Mouse (Mus musculus) megakaryocyte-erythroid progenitor cell, adult 5-6 weeks (primary cell): ENCODE measurements around the gene Pa2g4. TPM values are rescaled to one million over a fixed set of nuclear protein-coding genes. Genes with fewer than 3 reads are reported as not detected.

ENCODE experiments used
- ATAC-seq: replicated peaks from 2 replicates; pipeline ENCODE4 v1.8.0; 2016; ENCODE audit warnings: mild to moderate bottlenecking, inconsistent platforms; ENCODE audit not compliant: severe bottlenecking, poor library complexity, low FRiP score, low TSS enrichment
- total RNA-seq, 2 experiments: library from RNA; stranded (forward) in 1 of 2; stranded (reverse) in 1 of 2; fragments of 200-1000, 215-1000 nt in 1 of 2; fragments of >200 nt in 1 of 2; fragmentation: Nextera tagmentation in 1 of 2; gene quantifications; 2 replicates each; pipeline ENCODE4 v1.2.3; 2014 to 2017

Pa2g4 gene
- total RNA-seq, 2 experiments from 2014 or later = 426 to 446 TPM

DNA sequence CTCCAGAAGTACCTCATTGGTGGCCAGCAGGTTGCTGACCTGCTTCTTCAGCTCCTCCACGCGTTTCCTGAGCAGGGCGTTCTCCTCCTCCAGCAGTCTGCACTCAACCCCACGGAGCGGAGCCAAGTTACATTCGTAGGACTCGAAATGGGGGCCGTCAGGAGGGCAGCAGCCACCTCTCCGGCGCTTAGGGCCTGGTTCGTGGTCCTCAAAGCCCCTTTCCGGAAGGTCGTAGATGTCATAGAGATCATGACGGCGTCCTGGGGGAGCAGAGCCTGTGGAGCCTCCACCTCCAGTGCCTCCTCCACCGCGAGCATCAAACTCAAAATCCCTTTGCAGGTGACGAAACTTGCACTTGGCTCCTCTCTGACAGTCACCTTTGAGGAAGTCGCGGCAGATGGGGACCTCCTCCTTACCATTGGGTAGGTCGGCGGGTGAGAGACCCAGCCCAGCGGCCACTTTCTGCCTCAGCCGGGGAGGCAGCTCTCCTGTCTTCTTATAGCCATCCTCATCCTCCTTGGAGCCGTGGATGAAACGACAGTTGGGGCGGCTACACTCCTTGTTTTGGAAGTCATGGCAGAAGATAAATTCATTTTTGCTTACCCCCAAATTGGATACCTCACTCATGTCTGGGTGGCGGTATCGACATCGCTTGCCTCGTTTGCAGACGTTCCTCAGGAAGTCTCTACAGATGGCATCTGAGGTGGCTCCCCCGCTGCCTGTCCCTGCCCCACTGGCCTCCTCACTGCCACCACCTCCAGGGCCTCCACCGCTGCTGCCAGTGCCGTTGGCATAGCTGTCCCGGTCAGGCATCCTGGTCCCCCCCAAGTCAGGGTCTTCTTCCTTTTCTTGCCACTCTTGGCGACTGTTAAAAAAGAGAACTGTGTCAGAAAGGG is 20.9 kb downstream of the Pa2g4 start:
- no peak for ATAC-seq

DNA sequence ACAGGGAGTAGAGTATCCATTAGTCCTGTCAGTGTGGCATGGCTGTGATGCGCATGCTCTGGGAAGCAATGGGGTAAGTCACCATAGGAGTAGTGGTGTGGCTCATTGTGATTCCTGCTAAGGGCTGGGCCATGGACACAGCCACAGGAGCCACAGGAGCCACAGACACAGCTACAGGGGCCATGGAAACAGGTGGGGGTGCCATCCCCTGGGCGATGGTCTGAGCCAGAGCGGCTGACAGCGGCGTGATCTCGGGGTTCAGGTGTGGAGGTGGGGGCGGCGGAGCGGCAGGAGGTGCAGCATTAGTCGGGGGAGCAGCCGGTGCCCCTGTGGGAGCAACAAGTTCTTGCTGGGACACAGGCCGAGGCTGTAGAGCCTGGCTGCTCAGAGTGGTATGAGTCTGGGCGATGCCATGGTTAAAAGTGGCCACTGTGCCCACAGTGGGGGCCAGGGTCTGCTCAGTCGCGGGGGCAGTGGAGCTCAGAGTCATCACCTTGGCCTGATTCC is 21.6 kb downstream of the Pa2g4 start:
- no peak for ATAC-seq

DNA sequence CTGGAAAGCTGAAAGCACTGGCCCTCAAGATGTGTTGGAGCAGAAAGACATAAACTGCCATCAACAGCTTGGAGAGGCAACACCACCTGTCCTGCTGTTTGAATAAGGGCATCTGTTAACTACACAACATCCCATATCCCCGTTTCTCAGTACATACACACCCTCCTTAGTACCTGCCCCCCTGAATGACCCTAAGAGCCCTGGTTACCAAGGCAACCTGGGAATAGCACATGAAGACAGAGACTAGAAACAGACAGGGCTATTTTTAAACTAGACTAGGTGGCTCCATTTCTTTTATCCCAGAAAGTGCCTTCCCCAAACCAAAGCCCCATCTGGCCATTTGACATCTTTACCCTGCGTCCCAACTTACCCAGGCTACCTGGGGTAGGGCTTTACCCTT is 22.7 kb downstream of the Pa2g4 start:
- ATAC-seq = no peak

DNA sequence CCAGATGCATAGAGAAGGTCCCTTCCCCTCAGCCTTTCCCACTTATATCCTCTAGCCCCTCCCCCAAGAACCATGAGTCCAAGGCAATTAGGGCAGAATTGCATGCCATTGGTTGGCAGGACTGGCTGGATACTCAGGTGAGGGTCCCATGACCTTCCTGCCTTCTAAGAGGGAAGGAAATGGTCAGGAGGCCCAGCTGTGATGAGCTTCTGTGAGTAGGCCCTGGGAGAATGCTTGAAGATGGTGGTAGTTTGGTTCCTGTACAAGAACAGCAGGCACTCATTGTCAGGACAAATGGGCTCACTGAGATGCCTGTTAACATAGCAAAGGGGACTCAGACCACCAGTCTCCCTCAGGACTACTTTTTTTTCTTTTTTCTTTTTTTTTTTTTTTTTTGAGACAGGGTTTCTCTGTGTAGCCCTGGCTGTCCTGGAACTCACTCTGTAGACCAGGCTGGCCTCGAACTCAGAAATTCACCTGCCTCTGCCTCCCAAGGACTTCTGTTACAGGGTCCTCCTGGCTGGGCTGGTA is 27.4 kb downstream of the Pa2g4 start:
- no peak for ATAC-seq

DNA sequence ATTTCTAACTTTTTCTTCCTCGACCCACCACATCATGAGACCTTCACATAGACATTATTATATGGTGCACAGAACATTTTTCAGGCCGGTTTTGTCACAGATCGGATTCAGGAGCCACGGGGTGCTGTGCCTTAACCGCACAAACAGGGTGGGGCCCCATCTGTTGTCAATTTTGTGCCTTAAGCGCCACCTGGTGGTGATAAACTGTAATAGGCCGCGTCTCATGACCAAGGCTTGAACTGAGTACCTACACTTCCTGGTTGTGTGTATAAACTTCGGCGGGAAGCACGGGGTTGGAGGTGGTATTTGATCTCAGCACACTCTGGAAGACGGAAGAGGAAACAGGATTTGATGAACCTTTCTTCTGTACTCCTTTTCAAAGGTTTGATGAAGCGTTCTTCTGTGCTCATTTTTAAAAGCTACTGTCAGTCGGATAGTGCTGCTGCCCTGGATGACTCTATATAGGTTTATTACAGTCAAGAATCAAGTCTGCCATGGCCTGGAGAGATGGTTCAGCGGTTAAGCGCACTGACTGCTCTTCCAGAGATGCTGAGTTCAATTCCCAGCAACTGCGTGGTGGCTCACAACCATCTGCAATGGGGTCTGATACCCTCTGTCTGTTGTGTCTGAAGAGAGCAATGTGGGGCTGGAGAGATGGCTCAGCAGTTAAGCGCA is 29.4 kb downstream of the Pa2g4 start:
- peak; percentile 97 for ATAC-seq

DNA sequence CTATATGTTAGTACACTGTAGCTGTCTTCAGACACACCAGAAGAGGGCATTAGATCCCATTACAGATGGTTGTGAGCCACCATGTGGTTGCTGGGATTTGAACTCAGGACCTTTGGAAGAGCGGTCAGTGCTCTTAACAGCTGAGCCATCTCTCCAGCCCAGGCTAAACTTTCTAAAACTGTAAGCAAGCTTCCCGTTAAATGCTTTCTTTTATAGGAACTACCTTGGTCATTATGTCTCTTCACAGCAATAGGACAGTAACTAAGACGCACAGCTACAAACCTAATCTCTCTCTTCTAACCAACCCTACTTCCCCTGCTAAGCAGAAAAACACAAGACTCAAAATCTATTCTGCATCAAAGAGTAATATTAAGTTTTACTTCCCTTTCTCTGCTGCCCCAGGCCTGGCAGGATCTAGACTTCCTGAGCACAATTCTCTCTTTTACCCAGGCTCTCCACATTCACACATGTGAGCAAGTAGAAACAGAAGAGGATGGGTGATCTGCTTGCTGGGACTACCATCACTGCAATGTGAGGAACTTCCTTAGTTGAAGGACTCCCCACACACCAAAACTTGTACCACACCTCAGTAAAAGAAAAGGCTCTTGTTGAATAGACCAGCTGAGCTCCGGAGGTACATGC is 30.0 kb downstream of the Pa2g4 start:
- peak; percentile 41 for ATAC-seq

DNA sequence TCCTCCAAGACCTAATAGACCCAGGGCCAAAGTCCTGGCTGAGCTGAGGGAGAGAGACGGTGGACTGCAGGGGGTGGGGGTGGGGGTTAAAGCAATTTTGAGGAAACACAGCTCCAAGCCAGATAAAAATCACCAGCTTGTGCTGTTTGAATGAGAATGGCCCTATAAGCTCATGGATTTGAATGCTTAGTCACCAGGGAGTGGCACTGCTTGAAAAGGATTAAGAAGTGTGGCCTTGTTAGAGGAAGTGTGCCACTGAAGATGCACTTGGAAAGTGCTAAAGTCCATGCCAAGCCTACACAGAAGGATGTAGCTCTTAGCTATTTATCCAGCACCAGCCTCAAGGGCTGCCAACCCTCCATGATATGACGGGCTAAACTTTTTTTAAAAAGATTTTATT is 30.6 kb downstream of the Pa2g4 start:
- ATAC-seq = no peak

DNA sequence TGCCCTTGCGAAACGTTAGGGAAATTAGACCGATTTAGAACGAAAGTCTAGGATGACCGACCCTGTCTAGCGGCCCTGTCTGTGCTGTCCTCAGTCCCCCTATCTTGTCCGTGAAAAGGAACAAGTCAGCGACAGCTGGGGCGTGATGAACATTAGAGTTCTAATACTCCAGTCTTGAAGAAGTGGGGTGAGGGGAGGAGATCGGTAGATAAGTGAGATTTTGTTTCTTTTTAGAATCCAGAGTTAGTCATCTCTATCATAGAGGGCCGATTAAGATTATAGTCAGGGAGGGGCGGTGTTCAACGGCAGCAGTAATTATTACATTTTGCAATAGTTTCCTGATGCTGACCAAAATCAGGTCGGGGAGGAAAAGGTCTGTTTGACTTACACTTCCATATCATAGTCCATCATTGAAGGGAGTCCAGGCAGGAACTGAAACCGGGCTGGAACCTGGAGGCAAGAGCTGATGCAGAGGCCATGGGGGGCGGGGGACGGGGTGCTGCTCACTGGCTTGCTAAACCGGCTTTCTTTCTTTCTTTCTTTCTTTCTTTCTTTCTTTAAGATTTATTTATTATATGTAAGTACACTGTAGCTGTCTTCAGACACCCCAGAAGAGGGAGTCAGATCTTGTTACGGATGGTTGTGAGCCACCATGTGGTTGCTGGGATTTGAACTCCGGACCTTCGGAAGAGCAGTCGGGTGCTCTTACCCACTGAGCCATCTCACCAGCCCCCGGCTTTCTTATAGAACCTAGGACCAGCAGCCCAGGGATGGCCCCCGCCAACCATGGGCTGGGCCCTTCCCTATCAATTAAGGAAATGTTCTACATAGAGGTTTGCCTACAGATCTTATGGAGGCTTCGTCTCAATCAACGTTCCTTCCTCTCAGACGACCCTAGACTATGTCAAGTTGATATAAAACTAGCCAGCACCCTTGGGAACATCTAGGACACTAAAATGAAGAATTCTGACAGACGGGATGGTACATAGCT is 39.1 kb downstream of the Pa2g4 start:
- ATAC-seq = no peak

DNA sequence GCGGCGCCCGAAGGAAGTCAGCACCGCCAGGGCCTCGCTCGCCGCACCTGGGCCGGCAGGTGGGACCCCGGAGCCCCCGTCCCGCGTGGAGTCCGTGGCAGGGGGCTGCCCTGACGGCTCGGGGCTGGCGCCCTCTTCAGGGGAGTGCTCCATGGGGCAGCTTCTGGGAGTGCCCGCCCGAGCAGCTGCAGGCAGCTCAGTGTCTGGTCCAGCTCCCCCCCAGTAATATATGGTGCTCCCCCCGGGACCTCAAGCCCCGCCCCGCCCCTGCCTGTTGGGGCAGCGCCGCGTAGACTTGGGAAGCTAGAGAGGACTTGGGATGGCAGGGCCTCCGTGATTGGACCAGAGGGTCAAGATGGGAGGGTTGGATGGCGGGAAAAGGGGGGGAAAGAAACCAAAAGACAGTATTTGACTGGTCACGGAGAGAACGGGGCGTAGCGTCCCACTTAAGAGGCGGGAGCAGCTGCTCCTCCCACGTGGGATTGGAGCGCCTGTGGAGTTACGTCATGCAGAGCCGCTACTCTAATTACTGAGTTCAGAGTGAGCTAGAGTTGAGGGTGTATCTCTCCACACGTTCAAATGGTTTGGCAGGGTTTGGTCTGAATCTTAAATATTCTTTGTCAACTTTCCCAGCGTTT is 40.0 kb downstream of the Pa2g4 start, which contains the start of gene Esyt1:
TSS of gene Esyt1 (minus strand) at position 201 of the 638 bp plus-strand sequence.
- peak; percentile 90 for ATAC-seq

DNA sequence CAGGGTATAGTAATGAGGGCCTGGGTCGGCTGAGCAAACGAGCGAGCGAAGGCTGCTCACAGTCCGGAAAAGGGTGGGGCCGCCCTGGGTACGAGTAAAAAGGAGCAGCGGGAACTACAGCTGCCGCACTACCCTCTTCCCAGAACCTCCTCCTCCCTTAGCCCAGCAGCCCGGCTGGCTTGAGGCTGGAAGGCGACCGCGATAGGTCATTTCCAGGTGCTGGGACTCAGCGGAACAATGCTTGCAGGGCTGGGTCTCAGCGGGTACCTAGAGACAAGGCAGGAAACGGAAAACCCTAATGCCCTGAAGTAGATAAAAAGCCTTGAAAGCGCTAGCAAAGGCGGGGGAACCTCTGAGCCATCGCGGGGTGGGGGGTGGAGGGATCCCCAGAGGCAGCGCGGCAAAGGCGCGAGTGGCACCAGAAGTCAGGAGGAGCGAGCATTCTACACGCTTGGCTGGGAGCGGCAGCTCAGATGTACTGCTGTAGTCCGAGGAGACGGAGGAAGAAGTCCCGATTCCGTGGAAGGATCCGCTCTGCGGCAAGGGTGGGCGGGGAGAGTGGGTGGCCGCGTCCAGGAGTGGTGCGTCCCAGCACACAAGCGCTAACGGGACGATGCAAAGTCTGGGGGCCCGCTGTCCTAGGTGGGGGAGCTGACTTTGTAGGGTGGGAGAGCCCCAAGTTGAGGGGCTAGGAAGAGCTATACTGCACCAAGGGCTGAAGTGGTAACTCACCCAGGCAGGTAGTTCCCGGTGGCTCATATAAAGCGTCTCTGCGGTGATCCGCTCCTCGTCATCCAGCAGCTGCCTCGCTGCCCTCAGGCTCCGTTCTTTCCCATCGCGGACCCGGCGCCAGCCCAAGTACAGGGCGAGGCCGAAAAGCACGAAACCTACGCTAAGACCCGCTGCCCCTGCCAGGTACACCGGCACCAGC is 40.8 kb downstream of the Pa2g4 start:
- ATAC-seq = peak; percentile 53

DNA sequence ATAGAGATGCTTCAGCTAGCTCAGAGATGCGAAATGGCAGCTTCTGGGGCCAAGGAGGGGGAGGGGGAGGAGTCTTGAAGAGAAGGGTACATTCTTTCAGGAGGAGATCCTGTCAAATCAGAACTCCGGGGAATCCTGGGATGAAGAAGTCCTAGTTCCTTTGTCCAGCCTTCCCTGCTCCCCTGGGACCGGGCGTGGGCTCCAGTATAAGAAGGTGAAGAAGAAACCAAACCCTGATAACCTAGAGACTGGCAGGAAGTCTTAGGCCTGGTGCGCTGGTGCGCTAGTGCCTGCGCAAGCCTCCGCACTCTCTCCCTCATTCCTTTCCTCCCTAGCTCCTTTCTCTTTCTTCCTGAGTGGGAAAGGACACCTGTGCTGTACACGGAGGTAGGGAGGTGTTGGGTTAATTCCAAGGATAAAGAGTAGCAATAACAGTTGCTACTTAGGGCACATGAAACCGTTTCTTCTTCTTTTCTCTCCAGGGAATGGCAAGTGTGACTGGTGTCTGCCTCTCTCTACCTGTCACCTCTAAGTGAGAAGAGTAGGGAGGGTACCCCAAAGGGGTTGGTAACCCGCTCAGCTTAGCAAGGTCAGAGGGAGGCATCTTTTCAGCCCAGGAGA is 41.6 kb downstream of the Pa2g4 start:
- no peak; the same call in 1 of the 2 replicates for ATAC-seq

DNA sequence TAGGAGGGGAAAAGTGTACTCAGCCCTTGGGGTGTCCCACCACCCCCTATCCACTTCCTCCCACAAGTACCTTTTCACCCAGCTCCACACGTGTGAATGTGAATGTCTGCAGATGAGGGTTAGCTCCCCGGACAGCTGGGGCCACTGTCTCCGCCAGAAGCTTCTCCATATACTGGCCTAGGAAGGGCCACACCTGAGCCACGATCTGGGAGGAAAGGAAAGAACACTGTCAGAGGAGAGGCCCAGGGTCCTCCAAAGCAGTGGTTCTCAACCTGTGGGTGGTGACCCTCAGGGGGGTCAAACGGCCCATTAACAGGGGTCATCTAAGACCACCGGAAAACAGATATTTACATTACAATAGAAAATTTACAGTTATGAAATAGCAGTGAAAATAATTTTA is 43.4 kb downstream of the Pa2g4 start:
- no peak for ATAC-seq

DNA sequence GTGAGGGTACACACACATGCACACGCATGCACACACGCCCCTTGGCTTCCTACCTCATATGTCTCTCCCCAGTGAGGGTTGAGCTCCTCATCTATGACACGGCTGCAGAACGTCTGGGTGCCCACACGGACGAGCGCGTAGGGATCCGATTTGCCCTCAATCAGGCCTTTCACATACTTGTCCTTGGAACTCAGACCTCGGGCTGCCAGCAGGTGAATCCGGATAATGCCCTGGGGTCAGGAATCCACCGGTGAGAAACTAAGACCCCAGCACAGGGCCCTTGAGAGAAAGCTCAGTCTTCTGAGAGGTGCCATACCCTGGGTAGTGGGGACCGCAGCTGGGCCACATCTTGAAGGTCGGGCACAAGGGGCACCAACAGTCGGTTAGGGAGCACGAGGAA is 45.2 kb downstream of the Pa2g4 start:
- no peak for ATAC-seq

DNA sequence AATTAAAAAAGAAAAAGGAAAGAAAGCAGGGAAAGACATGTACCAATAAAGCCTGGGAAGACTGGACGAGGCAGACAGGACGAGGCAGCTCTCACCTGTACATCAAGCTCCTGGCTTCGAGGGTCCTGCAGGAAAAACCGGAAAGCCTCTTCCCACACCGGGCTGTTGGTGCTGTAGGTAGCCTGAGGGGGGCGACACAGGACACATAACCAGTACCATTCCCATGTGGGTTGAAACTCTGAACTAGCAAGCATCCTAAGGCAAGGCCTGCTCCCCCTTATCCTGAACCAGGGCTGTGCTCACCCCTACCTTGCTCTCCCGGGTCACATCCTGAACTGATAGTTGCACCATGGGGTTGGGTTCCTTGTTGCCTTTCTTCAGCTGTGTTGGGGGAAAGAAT is 47.0 kb downstream of the Pa2g4 start:
- ATAC-seq = peak; percentile 33; the same call in 1 of the 2 replicates

DNA sequence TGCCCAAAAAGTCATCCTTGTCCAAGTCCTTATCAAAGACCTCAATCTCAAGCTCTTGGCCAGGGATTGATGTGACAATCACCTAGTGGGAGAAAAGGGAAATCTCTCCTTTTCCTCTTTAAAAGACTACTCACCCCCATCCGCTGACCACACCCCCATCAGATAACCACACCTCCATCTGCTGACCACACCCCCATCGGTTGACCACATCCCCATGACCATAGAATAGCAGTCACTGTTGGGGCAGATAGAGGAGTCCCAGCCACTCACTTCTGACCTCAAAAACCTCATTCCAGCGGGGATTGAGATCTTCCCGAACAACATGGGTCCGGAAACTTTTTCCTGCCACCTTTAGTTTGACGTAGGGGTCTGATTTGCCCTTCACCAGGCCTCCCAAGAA is 49.1 kb downstream of the Pa2g4 start:
- ATAC-seq = no peak

DNA sequence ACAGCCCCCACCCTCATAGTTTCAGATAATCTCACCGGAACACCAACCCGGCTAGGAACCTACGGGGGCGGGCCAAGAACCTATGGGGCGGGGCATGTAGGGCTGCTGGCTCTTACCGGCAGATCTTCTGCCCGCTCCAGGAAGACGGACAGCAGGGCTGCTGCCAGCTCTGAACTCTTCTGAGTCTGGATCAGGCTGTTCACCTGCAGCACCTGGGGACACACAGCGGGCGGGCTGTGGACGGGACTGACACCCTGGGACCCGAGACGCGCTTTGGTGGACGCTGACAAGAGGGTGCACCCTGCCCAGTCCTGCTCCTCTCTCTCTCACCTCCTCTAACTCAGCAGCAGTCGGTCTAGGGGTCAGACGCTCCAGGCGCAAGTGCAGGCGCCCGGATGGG is 49.8 kb downstream of the Pa2g4 start:
- ATAC-seq = no peak

DNA sequence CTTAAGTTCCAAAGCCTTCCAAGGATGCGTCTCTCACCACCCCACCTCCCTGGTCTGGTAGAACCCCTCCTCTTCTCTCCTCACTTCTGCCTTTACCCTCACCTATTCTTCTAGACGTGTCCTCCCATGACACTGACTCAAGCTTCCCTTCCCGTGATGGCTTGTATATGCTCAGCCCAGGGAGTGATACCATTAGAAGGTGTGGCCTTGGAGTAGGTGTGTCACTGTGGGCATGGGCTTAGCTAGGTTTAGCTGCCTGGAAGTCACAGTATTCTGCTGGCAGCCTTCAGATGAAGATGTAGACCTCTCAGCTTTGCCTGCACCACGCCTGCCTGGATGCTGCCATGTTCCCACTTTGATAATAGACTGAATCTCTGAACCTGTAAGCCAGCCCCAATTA is 50.7 kb downstream of the Pa2g4 start:
- ATAC-seq = no peak
